Mouse (Mus musculus) spleen, adult 2 months (tissue): ENCODE data around the gene Ube2d1.

Source experiments
- CTCF ChIP-seq: fragments of 200-500 bp; IDR thresholded peaks from 2 replicates; pipeline ENCODE4 v1.5.1; 2011; ENCODE audit warnings: mild to moderate bottlenecking, inconsistent platforms; ENCODE audit not compliant: insufficient read depth, insufficient read length, insufficient replicate concordance; ENCODE audit errors: extremely low read depth
- POLR2A ChIP-seq: fragments of 200-500 bp; IDR thresholded peaks from 2 replicates; pipeline ENCODE4 v1.6.1; 2011; ENCODE audit warnings: low read depth, low read length, inconsistent platforms

GRCm38 (mm10) chr10:71291179-71291661 is 6.2 kb upstream of the Ube2d1 start:
- no peak for TF ChIP-seq POLR2A
- TF ChIP-seq CTCF: no peak
